Mouse (Mus musculus): Measurements from ENCODE around the gene Gclc.
"Not testable (repeated sequence)": the region's sequence is repeated elsewhere in the genome, so short reads cannot be mapped to it uniquely, and the experiment has no call there.

The Gclc gene

DNA sequence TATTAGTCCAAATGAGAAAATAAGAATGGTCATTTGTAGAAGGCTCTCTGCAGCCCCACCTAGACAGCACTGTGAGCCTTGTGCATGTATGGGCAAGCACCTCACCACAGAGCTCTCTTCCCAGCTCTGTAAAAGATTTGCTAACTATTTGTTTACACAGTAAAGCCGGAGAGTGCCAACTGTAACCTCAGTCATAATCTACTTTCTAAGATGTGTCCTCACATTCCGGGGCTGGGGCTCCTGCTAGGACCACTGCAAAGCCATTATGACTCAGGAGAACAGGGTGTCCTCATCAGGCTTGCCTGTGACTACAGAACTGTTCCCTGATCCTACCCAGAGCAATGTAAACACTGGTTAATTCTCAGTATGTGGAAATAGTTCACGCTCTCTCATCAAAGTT, 9.5 kb upstream of the Gclc start:
- DNase-seq (ENCODE audit: low read depth, low spot score): no peak

DNA sequence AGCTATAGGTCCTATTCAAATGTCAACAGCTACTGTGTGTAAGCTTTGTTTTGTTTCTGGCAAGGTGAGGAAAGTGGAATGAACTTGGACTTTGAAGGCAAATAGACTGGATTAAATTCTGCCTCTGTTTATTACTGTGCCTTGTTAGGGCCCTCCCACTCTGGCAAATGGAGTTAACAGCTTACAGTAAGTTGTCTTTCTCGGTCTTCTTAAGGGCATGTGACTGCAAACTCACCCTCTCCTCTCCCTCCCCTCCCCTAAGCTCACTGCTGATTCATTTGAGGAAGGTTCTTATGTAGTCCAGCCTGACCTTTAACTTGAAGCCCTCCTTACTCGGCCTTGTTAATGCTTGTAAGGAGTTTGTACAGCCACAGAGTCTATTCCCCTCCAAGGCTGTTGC, 8.0 kb upstream of the Gclc start:
- DNase-seq (ENCODE audit: low read depth, low spot score): no peak

DNA sequence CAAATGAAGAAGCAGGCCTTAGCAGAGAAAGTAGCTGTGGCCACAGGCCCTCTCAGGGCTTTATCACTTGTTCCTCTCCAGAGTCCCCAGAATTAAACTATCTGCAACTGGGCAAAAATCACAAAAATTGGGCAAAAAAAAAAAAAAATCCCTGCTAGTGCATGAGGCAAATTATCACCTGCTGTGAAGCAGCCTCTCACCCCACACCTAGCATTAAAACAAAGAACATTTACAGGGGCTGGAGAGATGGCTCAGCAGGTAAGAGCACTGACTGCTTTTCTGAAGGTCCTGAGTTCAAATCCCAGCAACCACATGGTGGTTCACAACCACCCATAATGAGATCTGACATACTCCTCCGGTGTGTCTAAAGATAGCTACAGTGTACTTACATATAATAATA, 6.0 kb upstream of the Gclc start:
- not testable (repeated sequence) for DNase-seq (ENCODE audit: low read depth, low spot score)

DNA sequence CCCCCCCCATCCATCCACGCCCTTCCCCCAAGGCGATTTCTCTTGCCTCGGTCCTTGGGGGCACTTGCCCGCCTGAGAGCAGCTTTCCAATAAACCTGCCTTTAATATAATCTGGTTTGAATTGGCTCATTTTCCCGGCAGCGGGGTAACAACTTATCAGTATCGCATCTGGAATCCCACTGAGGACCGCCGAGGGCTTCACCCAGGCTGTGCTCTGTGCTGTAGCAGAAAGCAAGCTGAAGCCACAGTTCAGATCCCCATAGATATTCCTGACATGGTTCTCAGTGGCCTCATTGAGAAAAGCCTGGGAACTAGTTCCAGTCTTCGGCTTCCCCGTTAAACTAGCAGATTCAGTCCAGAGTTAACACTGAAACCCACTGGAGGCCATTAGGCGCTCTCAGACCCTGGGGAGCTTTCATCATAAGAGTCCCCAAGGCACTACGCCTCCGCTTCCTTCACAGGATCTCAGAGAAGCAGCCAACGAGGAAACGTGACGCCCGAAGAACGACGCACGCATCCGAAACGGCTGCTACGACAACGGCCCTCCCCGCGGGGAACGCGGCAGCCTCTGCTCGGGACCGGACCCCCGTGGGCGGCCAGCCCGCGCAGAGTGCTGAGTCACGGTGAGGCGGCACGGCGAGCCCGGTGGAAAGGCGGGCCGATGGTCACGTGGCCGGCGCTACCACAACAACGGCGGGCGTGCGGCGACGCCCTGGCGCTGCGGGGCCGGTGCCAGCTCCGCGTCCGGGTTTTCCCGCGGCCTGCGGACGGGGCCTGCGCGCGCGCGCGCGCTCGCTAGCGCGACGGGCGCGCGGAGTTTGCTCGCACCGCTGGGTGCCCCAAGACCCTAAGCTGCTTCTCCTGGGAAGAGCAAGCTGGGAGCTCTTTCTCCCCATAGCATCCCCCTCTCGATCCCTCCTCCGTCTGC, 3.9 kb upstream of the Gclc start:
- peak; percentile 89 for DNase-seq (ENCODE audit: low read depth, low spot score)

DNA sequence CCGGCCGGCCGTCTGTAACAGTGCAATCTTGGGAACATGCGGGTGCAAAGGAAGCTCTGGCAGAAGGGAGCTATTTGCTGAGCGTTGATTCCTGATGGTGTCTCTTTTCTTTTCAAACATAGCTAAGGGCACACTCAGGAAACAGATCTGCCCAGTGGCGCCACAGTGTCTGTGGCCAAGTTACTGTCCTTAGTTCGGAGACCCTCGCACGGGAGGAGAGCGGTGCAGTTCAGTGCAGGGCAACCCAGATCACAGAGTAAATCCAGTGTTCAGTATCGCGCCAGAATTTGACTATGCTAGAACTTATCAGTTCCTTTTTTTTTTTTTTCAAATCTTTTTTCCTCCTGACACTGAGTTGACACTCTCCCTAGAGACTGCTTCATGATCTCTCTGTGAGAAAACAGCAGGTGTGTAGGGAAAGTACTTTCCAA, 3.2 kb upstream of the Gclc start:
- no peak for DNase-seq (ENCODE audit: low read depth, low spot score)

DNA sequence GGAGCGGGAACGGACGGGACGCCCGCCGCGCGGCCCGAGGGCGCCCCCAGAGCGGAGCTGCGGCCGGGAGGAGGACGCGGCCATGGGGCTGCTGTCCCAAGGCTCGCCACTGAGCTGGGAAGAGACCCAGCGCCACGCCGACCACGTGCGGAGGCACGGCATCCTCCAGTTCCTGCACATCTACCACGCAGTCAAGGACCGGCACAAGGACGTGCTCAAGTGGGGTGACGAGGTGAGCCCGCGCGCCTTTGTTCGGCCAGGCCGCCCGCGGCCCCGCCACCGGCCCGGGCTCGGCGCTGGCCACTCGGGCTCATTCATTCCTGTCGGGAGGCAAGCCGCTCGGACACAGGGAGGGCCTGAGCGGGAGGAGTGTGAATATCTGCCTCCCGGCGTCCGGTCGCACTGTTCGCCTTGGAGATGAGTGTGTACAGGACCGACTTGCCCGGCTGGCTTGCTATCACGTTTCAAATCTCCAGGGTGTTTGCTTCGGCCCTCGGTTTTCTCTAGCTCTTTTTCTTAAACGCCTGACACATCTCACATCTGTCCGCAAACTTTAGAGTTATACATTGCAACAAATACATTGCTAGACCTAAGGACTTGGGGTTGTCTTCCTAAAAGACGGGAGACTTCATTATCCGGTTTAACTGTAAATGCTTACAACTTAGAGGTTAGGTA, 530 bp downstream of the Gclc start:
- DNase-seq (ENCODE audit: low read depth, low spot score): peak; percentile 83

DNA sequence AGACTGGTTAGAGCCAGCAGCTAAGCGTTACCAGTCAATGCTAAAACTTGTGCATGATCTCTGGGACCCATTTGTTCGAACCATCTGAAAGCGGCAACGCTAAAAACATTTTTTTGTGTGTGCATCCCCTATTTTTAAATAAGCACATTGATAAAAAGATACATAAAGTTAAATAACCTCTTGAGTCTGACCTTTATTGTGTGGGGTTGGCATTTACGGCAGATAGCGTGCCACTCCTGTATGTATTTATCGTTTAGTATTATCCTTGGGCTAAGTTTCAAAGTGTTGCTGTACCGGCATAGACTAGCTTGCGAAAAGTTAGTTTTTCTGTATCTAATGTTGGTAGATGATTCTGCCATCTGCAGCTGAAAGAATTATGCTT, 1.1 kb downstream of the Gclc start:
- no peak for DNase-seq (ENCODE audit: low read depth, low spot score)

DNA sequence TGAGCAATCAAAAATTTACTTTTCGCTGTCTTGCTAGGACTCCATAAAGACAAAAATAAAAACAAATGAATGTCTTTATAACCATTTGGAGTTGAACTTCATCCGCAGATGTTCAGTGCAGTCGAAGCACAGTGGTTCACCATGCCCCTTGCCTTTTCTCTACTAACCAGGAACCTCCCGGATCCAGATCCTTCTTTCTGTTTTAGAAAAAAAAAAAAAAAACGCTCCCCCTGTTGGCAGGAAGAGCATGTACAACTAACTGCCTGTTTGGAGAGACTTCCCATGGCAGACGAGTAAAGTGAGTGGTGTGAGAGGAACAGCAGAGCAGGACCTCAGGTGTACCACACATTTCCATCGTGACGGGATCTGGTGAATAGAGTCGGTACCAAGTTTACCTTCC, 1.7 kb downstream of the Gclc start:
- DNase-seq (ENCODE audit: low read depth, low spot score): peak; percentile 49

DNA sequence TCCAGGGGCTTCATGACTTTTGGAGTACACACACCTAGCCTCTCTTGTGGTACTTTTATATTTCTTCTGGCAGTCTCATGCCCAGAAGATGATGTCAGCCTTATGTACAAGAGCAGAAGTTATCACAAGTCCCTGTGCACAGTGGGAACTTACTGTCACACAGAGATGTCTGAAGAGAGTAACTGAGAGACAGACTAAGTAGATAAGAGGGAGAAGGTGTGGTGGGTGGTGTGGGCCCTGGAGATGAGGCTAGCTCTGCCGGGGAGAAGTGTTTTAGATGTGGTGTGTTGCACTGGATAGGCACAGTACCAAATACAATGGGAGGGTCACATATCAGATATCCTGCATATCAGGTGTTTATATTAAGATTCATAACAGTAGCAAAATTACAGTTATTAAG, 3.0 kb downstream of the Gclc start:
- no peak for DNase-seq (ENCODE audit: low read depth, low spot score)

DNA sequence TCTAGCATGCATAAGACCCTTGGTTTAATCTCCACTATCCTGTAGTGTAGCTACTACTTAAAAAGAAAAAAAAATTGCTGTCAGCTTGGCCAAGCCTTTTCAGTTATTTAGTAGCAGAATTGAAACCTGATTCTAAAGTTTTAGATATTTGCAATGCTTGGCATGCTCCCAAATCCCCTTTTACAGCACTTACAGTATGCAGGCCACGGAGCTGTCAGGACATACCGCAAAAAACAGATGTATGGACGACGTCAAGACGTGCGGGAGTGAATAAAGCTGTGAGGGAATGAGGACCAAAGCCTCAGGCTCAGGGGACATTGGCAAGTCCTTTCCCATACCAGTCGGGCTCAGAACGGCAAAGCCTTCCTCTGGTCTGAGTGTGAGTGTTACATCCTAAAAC, 4.1 kb downstream of the Gclc start:
- DNase-seq (ENCODE audit: low read depth, low spot score): no peak

DNA sequence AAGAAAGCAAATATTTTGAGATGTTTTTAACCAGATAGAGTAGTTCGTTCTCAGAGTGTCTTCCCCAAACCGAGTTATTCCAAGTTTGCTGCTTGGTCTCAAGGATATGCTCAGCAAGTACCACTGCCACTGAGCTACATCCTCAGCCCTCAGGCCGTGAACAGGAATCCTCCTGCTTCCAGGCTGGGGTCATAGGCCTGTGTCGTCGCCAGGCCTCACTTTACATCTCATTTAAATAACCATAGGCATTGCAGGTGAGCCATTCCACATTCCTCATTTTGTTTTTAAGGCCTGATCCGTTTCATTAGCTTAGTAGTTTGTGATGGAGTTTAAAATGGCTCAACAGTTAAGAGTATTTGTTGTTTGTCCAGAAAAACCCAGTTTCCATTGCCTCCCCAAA, 4.8 kb downstream of the Gclc start:
- DNase-seq (ENCODE audit: low read depth, low spot score): no peak

DNA sequence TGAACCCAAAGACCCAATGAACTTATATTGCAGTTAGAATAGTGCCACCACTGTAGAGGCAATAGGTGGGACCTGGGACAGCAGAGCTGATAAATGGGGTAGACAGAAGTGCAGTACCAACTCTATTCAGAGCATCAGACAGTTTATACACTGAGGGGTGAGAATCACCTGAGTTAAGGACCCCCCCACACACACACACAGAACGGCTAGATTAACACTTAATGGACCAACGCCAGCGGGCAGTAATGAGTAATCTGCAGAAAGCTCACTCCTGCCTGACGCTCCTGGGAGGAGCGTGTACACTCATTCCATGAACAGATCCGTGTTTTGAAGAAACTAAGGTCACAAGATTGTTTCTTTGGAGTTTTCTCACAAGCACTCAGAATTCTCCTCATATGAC, 5.4 kb downstream of the Gclc start:
- DNase-seq (ENCODE audit: low read depth, low spot score): no peak

DNA sequence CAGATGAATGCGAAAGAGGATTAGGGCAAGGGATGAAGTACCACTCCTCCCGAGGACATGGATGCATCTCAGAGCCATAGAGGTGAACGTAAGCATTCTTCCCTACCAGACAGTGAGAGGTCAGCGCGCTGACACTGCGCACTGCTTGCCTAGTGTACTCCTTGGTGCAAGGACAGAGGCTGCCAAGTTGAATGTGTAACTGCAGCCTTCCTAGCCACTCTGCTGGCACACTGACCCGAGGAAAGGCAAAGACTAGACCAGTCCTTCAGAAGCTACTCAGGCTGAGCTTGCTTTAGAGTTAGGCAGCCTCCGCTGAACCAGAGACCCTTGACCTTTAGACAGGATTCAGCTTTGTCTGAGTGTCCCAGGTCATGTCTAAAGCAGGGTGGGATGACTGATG, 11.9 kb downstream of the Gclc start:
- no peak for DNase-seq (ENCODE audit: low read depth, low spot score)

DNA sequence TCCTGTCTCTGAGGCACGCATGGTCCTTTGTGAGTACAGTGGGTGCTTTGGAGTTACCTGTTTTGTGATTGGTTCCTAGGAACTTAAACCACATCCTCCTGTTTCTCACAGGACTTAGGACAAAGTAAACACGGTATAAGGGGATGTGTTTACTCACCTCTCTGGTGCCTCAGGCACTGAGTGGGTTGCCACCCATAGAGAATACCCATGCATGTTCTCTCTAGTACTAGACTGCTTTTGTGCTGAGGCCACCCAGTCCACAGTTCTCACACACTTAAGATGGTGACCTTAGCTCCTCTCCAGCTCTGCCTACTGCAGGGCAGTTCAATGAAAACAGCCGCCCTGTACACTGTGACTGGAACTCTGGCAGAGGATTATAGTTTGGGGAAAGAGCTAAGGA, 12.4 kb downstream of the Gclc start:
- no peak for DNase-seq (ENCODE audit: low read depth, low spot score)

DNA sequence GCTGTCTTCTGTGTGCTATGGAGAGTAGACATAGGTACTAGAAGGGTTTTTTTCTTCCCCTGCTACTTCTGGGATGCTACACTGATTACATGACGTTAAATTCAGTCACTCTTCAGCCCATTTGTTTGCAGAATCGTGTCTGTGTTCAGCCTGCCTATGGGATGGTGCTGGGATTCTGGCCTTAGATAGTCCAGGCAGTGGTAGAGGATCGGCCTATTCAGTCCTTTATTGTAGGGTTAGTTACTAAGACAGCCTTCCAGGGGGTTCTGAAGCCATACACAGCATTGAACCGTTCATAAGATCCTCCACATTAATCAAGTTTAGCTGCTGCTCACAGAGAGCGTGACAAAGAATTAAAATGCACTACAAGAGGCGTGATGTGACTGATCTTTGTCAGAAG, 16.6 kb downstream of the Gclc start:
- DNase-seq (ENCODE audit: low read depth, low spot score): no peak

DNA sequence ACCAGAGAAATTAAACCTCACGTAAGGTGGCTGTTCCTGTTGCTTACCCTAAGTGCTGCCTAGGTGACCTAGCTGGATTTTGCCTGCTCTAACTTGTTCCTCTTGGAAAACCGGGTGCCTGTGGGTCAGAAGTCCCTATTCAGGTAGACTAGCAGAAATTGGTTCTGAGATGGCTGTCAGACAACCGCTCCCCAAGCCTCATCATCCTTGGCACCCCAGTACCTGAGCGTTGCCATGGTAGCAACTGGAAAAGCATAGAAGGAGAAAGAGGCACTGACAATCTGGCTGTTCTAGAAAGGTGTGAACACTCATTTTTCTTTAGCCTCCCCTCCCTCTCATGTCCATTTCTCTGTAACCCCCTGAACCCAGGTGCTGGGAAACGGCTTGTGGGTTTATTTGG, 17.0 kb downstream of the Gclc start:
- no peak for DNase-seq (ENCODE audit: low read depth, low spot score)

DNA sequence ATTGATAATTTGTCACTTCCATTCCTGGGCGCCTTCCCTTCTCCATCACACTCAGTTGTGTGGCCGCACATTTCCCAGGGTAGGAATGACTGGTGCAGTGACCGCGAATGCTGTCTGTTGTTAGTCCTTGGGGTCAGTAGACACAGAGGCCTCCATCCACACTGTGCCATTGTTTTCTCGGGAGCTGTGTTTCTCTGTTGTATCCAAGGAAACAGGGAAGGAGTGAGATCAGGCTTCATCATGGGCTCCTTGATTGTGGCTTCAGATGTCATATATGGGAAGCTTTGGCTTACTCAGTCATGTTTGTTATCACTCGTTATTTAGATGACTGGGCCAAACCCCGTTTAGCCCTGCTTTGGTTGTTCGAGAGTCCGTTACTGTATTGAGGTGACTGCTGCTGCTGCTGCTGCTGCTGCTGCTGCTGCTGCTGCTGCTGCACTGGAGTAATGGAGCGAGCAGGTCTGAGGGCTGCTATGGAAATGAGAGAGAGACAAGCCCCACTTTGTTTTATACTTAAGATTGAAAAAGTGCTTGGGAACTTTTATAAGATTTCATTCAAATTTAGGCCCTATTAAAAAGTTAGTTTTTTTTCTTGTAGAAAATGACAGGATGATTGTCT, 17.5 kb downstream of the Gclc start:
- peak; percentile 21 for DNase-seq (ENCODE audit: low read depth, low spot score)

DNA sequence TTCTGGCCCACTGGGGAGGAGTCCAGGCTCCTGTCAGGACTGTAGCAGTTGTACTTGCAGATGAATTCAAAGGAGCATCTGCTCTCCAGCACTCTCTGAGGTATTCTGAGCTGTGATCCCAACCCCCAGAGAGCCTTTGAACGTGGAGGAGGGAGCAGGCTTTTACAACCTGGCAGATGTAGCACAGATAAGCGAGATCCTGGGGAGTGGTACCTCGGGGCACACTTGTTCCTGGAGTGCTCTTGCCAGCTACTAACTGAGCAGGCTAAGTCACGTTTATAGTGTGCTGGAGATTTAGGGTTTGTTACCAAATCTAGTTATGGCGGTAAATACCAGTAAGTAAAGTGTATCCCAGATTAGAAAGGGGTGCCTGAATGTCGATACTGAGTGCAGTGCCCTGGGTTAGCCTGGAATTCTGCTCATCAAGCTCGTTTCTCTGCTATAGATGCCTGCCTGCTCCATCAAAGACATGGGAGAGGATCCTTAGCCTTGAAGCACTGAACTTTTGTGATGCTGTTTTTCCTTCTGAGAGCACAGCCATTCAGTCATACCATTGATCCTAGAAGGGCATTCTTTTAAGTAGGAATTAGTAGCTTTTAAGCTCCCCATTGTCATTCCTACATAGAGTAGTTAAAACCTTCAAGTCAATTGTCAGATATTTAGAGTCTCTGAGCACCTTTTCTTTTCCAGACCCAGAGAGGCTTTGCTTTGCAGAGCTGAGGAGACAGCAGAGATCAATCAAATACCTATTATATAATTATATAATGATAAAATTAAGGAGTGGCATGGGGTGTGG, 22.6 kb downstream of the Gclc start:
- no peak for DNase-seq (ENCODE audit: low read depth, low spot score)

DNA sequence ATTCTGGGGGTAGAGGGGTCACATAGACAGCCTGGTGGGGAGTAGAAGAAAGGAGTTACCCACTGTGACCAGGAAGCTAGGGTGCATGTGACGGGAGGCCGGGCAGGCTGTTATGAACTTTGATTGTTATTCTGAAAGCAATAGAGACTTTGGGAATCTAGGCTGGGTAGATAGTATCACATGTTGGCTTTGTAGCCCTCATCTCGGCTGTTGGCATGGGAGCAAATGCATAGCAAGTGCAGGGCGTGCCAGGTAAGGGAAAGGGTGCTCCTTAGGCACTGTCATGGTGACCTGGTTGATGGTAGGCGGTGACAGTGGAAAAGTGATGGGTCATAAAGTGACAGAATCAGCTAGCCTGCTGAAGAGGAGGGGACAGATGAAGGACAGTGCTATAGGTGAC, 23.3 kb downstream of the Gclc start:
- no peak for DNase-seq (ENCODE audit: low read depth, low spot score)

DNA sequence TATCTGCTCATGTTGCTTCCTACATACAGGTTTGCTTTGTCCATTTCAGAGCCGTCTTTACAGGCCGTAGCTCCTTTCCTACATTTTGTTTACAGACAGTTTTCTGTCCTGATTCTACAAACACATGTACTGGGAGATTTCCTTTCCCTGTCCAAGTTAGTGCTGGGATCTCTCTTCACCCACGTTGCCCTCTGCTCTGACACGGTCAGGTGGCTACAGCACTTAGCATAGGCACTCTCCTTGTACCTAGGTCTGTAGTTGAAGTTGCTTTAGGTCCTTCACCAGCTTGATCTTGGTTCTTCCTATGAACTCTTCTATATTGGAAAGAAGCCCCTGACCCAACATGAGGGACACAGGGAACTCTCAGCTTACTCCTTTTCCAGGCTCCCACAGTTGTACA, 25.4 kb downstream of the Gclc start:
- no peak for DNase-seq (ENCODE audit: low read depth, low spot score)

DNA sequence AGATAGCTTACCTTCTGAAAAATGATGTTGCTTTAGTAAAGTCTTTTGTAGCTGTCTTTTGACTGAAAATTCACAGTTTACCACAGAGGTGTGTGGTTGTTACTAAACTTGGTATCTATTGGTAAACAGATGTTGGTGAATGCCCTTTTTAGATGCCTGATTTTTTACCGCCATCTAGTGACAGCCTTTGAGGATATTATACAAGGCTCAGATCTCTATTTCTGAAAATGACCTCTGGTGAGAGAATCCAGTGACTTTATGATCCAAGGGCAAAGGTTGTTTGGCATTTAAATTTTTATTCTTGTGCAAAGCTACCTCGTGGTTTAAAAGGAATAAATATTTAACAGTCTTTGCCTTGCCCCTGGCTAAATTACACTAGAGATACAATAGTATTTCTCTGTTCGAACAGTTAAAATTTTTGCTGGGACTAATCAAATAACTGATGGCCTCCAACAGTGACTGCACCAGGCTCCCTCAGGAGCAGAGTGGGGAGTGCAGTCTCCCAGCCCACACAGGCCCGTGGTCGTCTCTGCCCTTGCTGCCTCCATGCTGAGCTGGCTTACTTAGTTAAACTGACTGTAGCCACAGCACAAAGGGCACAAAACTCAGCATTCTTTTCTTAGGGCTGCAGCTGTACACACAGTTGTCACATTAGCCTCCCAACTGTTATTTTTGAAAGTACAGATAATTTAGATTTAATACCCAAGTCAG, 27.3 kb downstream of the Gclc start:
- no peak for DNase-seq (ENCODE audit: low read depth, low spot score)
